In the genomic region with DNA sequence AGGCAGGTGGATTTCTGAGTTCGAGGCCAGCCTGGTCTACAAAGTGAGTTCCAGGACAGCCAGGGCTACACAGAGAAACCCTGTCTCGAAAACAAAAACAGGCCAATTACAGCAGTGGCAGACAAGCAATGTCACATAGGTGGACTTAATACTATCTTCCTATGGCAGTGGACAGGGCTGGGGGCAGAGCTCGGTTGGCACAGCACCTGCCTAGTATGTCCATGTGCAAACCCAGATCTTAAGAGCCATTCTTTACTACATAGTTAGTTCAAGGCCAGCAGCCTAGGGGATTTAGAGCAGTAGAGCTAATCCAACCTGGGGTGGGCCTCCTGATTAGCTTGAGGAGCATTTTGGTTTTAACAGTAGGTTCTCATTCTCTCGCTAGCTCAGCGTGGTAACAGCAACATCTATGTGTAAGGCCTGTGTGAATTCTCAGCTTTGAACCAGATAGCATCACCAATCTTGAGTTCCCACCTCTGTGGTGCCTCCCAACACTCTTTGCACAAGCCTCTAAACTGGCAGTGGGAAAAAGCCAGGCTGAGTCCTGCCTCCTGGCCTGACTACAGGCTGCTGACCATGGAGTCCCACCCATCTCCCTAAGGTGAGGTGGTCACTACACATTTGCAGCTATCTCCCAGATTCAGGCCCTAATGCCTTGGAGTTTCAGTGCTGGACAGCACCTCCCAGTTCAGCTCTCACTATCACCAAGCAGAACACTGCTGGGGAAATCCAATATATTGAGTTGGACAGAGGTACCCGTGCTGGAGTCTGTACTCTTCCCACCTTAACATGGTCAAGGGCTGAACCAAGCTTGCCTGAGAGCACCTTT, we compare ENCODE assay signal across 19 mouse cellular contexts. TPM values are rescaled to one million over a fixed set of nuclear protein-coding genes. Genes with fewer than 3 reads are reported as not detected.
DNase-seq lines count a peak whose midpoint lies in the region; ATAC-seq and TF ChIP-seq lines count a peak whose summit lies in the region.
"Had no signal": no experiment of that assay in that cellular context is flagged by ENCODE, and none has a peak within 500 bp of the region (broad histone marks: within the 10 kb centered on the region; RNA-seq: fewer than 3 reads in every experiment).

No protein-coding gene starts in this region.

- no peaks in the 10 kb centered on the region for H3K9me3 ChIP-seq in MEL (replicated peaks; ENCODE audit: insufficient read depth, low read length)
- H3K9me3 ChIP-seq in liver, embryonic 14.5 days (ENCODE audit: control insufficient read depth, low read length): no peaks in the 10 kb centered on the region
- H3K9me3 ChIP-seq: embryonic facial prominence, embryonic 15.5 days; forebrain, embryonic 15.5 days; heart, embryonic 15.5 days; stomach, embryonic 15.5 days had no signal

- 33% methylated on average over 6 of the region's 6 CpGs for WGBS in liver, embryonic 14.5 days (ENCODE audit: insufficient replicate concordance)

- DNase-seq in embryo, embryonic 9.5 days (ENCODE audit: extremely low spot score): peak; percentile 39
- no peak for DNase-seq in embryo, embryonic 10 days (ENCODE audit: low spot score)
- DNase-seq in 3134 (ENCODE audit: extremely low read depth, insufficient read length, low spot score): peak; percentile 18
- peak; percentile 77 for DNase-seq in MEL (ENCODE audit: low read depth, low spot score)
- no peak for DNase-seq in liver, embryonic 14.5 days (ENCODE audit: low read depth in 3 of 3, low spot score in 3 of 3)
- DNase-seq in testis, postnatal 14 days (ENCODE audit: low spot score): no peak
- no peak for DNase-seq in T-cell, adult 2 months (ENCODE audit: low spot score)
- DNase-seq: adrenal gland, postnatal 25 days; cerebellum, adult 18-20 months; kidney, adult 2 months; kidney, postnatal 36 days had no signal

- 0 out of 4 replicates have a peak, but pooled peaks of 1 of the 2 experiments have one; percentile 15 for TF ChIP-seq EP300 in MEL (IDR thresholded peaks at IDR 0.05; ENCODE audit: low read depth in 1 of 2, low read length in 2 of 2)
- no peak for TF ChIP-seq EP300 in liver, embryonic 14.5 days (IDR thresholded peaks at IDR 0.05; ENCODE audit: low read depth)

- no peak for TF ChIP-seq RAD21 in MEL (IDR thresholded peaks at IDR 0.05; ENCODE audit: low read depth, low read length)

- H3K4me3 ChIP-seq in MEL (ENCODE audit: control insufficient read depth in 1 of 2, insufficient read depth in 1 of 2, low read depth in 2 of 2, low read length in 2 of 2): peak overlapping the region in 1 of 2 experiments; percentile 97; a peak in 2 of 4 replicates
- peak overlapping the region in 1 of 2 experiments; percentile 4; a peak in 1 of 4 replicates for H3K4me3 ChIP-seq in liver, embryonic 14.5 days (ENCODE audit: insufficient read depth in 1 of 2, low read depth in 2 of 2, low read length in 2 of 2)
- H3K4me3 ChIP-seq: embryonic facial prominence, embryonic 15.5 days; forebrain, embryonic 15.5 days; heart, embryonic 15.5 days; stomach, embryonic 15.5 days had no signal

- H3K9ac ChIP-seq in MEL (ENCODE audit: control insufficient read depth, low read depth, low read length, poor library complexity, severe bottlenecking): peak overlapping the region; percentile 97
- H3K9ac ChIP-seq in liver, embryonic 14.5 days (replicated peaks): no peak overlapping the region; the same call in 1 of the 2 replicates
- H3K9ac ChIP-seq: embryonic facial prominence, embryonic 15.5 days; forebrain, embryonic 15.5 days; heart, embryonic 15.5 days; stomach, embryonic 15.5 days had no signal

- no peaks in the 10 kb centered on the region for H3K27me3 ChIP-seq in MEL (ENCODE audit: control insufficient read depth in 1 of 2, insufficient read depth in 2 of 2, low read length in 2 of 2)
- no peaks in the 10 kb centered on the region for H3K27me3 ChIP-seq in liver, embryonic 14.5 days (ENCODE audit: control insufficient read depth, insufficient read depth, low read length)
- H3K27me3 ChIP-seq: embryonic facial prominence, embryonic 15.5 days; forebrain, embryonic 15.5 days; heart, embryonic 15.5 days; stomach, embryonic 15.5 days had no signal

- TF ChIP-seq CTCF in MEL (IDR thresholded peaks at IDR 0.05 in 2 of 3, conservative IDR thresholded peaks at IDR 0.05 in 1 of 3; ENCODE audit: control insufficient read depth in 1 of 3, insufficient read depth in 1 of 3, low read depth in 2 of 3, low read length in 3 of 3, poor library complexity in 1 of 3, severe bottlenecking in 1 of 3): no peak
- no peak for TF ChIP-seq CTCF in liver, embryonic 14.5 days (IDR thresholded peaks at IDR 0.05; ENCODE audit: low read depth)

- ATAC-seq in liver, embryonic 14.5 days (ENCODE audit: insufficient read depth): no peak
- ATAC-seq in CD4-positive, CD25-positive, alpha-beta regulatory T cell, adult 4 months: no peak
- ATAC-seq: activated CD4-positive, CD25-positive, alpha-beta regulatory T cell, adult 4 months; forebrain, embryonic 15.5 days; hindbrain, postnatal 0 days; midbrain, embryonic 16.5 days had no signal

- H3K4me1 ChIP-seq in MEL (ENCODE audit: control insufficient read depth in 1 of 2, insufficient read depth in 2 of 2, low read length in 2 of 2): peaks cover 7 to 32% of the 10 kb centered on the region in 2 experiments
- H3K4me1 ChIP-seq in liver, embryonic 14.5 days (replicated peaks; ENCODE audit: control insufficient read depth in 2 of 2, insufficient read depth in 2 of 2, low read length in 1 of 2): peaks cover 6 to 29% of the 10 kb centered on the region in 2 experiments

- H3K4me2 ChIP-seq in liver, embryonic 14.5 days (ENCODE audit: low read depth): peak overlapping the region; percentile 97; the same call in 1 of the 2 replicates
- H3K4me2 ChIP-seq: forebrain, embryonic 15.5 days; heart, embryonic 15.5 days had no signal

- peaks cover 21% of the 10 kb centered on the region for H3K79me2 ChIP-seq in MEL (ENCODE audit: control insufficient read depth, insufficient read depth, low read length, poor library complexity)

- peak overlapping the region; percentile 90 for H3K27ac ChIP-seq in MEL (ENCODE audit: control insufficient read depth, low read depth, low read length)
- H3K27ac ChIP-seq in liver, embryonic 14.5 days: no peak overlapping the region
- H3K27ac ChIP-seq: embryonic facial prominence, embryonic 15.5 days; forebrain, embryonic 15.5 days; heart, embryonic 15.5 days; hindbrain, postnatal 0 days; stomach, embryonic 15.5 days had no signal

- H3K36me3 ChIP-seq in MEL (ENCODE audit: control insufficient read depth in 1 of 2, insufficient read depth in 2 of 2, low read length in 2 of 2): peaks cover 8 to 34% of the 10 kb centered on the region in 2 experiments
- peaks cover 25% of the 10 kb centered on the region for H3K36me3 ChIP-seq in liver, embryonic 14.5 days (replicated peaks; ENCODE audit: control insufficient read depth, insufficient read depth, low read depth)

- peak; percentile 45 to 70; a peak in 3 of 4 replicates for TF ChIP-seq POLR2A in MEL (IDR thresholded peaks at IDR 0.05; ENCODE audit: control insufficient read depth in 1 of 2, insufficient read depth in 1 of 2, low read depth in 1 of 2, low read length in 2 of 2, poor library complexity in 1 of 2)

TF ChIP-seq in MEL, 35 proteins besides CTCF, POLR2A, EP300 and RAD21 (continues in another document):
- no peak for TF ChIP-seq USF1 (IDR thresholded peaks at IDR 0.05; ENCODE audit: low read depth, low read length)
- TF ChIP-seq MYC (IDR thresholded peaks at IDR 0.05; ENCODE audit: low read depth, low read length): peak; percentile 61; the same call in 1 of the 2 replicates
- peak; percentile 63 for TF ChIP-seq NELFE (IDR thresholded peaks at IDR 0.05; ENCODE audit: low read depth, low read length)
- TF ChIP-seq USF2 (IDR thresholded peaks at IDR 0.05; ENCODE audit: borderline replicate concordance in 1 of 2, insufficient read depth in 1 of 2, low read depth in 1 of 2, low read length in 2 of 2): no peak
- TF ChIP-seq BHLHE40 (IDR thresholded peaks at IDR 0.05; ENCODE audit: borderline replicate concordance, low read depth, low read length): peak; percentile 28; the same call in 1 of the 2 replicates
- TF ChIP-seq CHD1 (IDR thresholded peaks at IDR 0.05; ENCODE audit: low read depth, low read length): no peak
- 0 out of 2 replicates have a peak, but pooled peaks have one; percentile 31 for TF ChIP-seq ETS1 (IDR thresholded peaks at IDR 0.05; ENCODE audit: low read depth, low read length)
- TF ChIP-seq MYB (IDR thresholded peaks at IDR 0.05; ENCODE audit: low read depth, low read length): peak; percentile 38
- 0 out of 2 replicates have a peak, but pooled peaks have one; percentile 0 for TF ChIP-seq SMC3 (IDR thresholded peaks at IDR 0.05; ENCODE audit: low read depth, low read length)
- no peak for TF ChIP-seq UBTF (IDR thresholded peaks at IDR 0.05; ENCODE audit: borderline replicate concordance, insufficient read depth, low read depth, low read length)
- no peak for TF ChIP-seq ZNF384 (IDR thresholded peaks at IDR 0.05; ENCODE audit: low read depth, low read length)
- no peak for TF ChIP-seq TBP (IDR thresholded peaks at IDR 0.05; ENCODE audit: low read depth, low read length)
- TF ChIP-seq POLR2AphosphoS2 (IDR thresholded peaks at IDR 0.05; ENCODE audit: low read length): peak; percentile 75
- no peak for TF ChIP-seq KAT2A (conservative IDR thresholded peaks at IDR 0.05; ENCODE audit: low read depth, low read length)
- peak; percentile 71; the same call in 1 of the 2 replicates for TF ChIP-seq MAZ (IDR thresholded peaks at IDR 0.05; ENCODE audit: low read depth, low read length)
- no peak; the same call in none of the 2 replicates for TF ChIP-seq MXI1 (IDR thresholded peaks at IDR 0.05; ENCODE audit: low read depth, low read length)
- TF ChIP-seq ZC3H11A (IDR thresholded peaks at IDR 0.05; ENCODE audit: low read depth, low read length): no peak

RNA-seq across cellular contexts. Expression of a gene that starts 2.8 kb away (rescaled TPM):
- 13,843 and 15,045 TPM in 2 replicates for total RNA-seq in MEL (2012; rRNA removed)
- polyA plus RNA-seq in MEL (2012; ENCODE audit: insufficient read depth in 1 of 2, insufficient read length in 2 of 2, low read depth in 1 of 2, low replicate concordance in 2 of 2, missing spikeins in 1 of 2): 1,000 to 10,000 TPM in 1 of 2 experiments, not detected in 1; 9,058 TPM
- polyA plus RNA-seq in liver, embryonic 14.5 days (2012; rRNA removed): 6,111 and 7,314 TPM in 2 replicates
- 1,539 and 1,562 TPM in 2 replicates for polyA plus RNA-seq in liver, embryonic 14.5 days (2014; fragmentation: Nextera tagmentation; extraction: Ambion mirVana)
- polyA plus RNA-seq in CD4-positive, CD25-positive, alpha-beta regulatory T cell, adult 4 months (2017; shearing (Covaris generic)): 1,000 to 10,000 TPM; 3,273 to 3,796 TPM

RNA-seq across cellular contexts. Expression of a gene that starts 35.1 kb away (rescaled TPM):
- total RNA-seq in MEL (2012; rRNA removed): 37.5 and 54.3 TPM in 2 replicates
- polyA plus RNA-seq in MEL (2012; ENCODE audit: insufficient read depth in 1 of 2, insufficient read length in 2 of 2, low read depth in 1 of 2, low replicate concordance in 2 of 2, missing spikeins in 1 of 2): 100 to 1,000 TPM in 1 of 2 experiments, not detected in 1; 100 TPM
- polyA plus RNA-seq in liver, embryonic 14.5 days (2012; rRNA removed): 27.9 and 44.3 TPM in 2 replicates
- 61.9 and 68.8 TPM in 2 replicates for polyA plus RNA-seq in liver, embryonic 14.5 days (2014; fragmentation: Nextera tagmentation; extraction: Ambion mirVana)
- polyA plus RNA-seq in CD4-positive, CD25-positive, alpha-beta regulatory T cell, adult 4 months (2017; shearing (Covaris generic)): 10 to 100 TPM in 1 of 2 experiments, 1 to 10 TPM in 1; 6.6 to 14.8 TPM

Comparison
In these comparisons a context has a peak if more than half of its experiments do, and no peak if none do; other contexts are left out.
1. DNase-seq: peak in embryo, embryonic 9.5 days (single experiment), 3134 (single experiment) and MEL (single experiment); none in embryo, embryonic 10 days (single experiment), liver, embryonic 14.5 days (0 of 3), testis, postnatal 14 days (single experiment) and T-cell, adult 2 months (single experiment).